Mouse (Mus musculus) embryonic facial prominence, embryonic 11.5 days (tissue): Measurements from ENCODE around the gene Pip4k2c. TPM values are rescaled to one million over a fixed set of nuclear protein-coding genes. Genes with fewer than 3 reads are reported as not detected.

Experiments
- ATAC-seq: fragments of 200-750 bp; cut with Nextera tagmentation; replicated peaks from 2 replicates; pipeline ENCODE4 v1.8.0; 2017; ENCODE audit warnings: low read depth; ENCODE audit not compliant: insufficient number of reproducible peaks, low FRiP score, low TSS enrichment
- DNase-seq: peaks from one replicate; pipeline ENCODE4 v3.0.0-alpha.2; 2015; ENCODE audit warnings: low spot score
- H3K27ac ChIP-seq: fragments of 300-500 bp; sonication (generic); replicated peaks from 2 replicates; pipeline ENCODE4 v1.5.1; 2014; ENCODE audit warnings: mild to moderate bottlenecking, low read depth, low read length, control low read depth
- H3K27me3 ChIP-seq: fragments of 300-500 bp; sonication (generic); 2 replicates; pipeline ENCODE4 v1.6.1; 2014; ENCODE audit warnings: mild to moderate bottlenecking, low read length, moderate library complexity, mixed read lengths; ENCODE audit not compliant: control insufficient read depth, insufficient read depth
- H3K36me3 ChIP-seq: fragments of 300-500 bp; sonication (generic); replicated peaks from 2 replicates; pipeline ENCODE4 v1.6.1; 2014; ENCODE audit warnings: low read depth, mild to moderate bottlenecking, low read length, moderate library complexity, mixed read lengths; ENCODE audit not compliant: control insufficient read depth, insufficient read depth
- H3K4me1 ChIP-seq: fragments of 300-500 bp; sonication (generic); 2 replicates; pipeline ENCODE4 v1.6.1; 2014; ENCODE audit warnings: low read length, mixed read lengths; ENCODE audit not compliant: control insufficient read depth, insufficient read depth
- H3K4me2 ChIP-seq: fragments of 300-500 bp; sonication (generic); 2 replicates; pipeline ENCODE4 v1.6.1; 2014; ENCODE audit warnings: low read depth, mild to moderate bottlenecking, control low read depth, low read length, moderate library complexity
- H3K4me3 ChIP-seq: fragments of 300-500 bp; sonication (generic); 2 replicates; pipeline ENCODE4 v1.5.1; 2014; ENCODE audit warnings: low read depth, low read length, control low read depth
- H3K9ac ChIP-seq: fragments of 300-500 bp; sonication (generic); replicated peaks from 2 replicates; pipeline ENCODE4 v1.6.1; 2014; ENCODE audit warnings: mild to moderate bottlenecking, control low read depth, low read length
- H3K9me3 ChIP-seq: fragments of 300-500 bp; sonication (generic); replicated peaks from 2 replicates; pipeline ENCODE4 v1.6.1; 2016; ENCODE audit warnings: mild to moderate bottlenecking, low read length, inconsistent platforms, mixed read lengths; ENCODE audit not compliant: control insufficient read depth
- WGBS: fragments of 180-500 bp; shearing (Covaris S2); extraction: QIAGEN DNeasy Blood & Tissue Kit; methylation state at CpG from one replicate; pipeline ENCODE4 v1.1.7; 2014; 5-methylcytosine and 5-hydroxymethylcytosine counted together
- polyA plus RNA-seq: library from polyadenylated mRNA; unstranded; fragments of >200 nt; fragmentation: Nextera tagmentation; extraction: Ambion mirVana; gene quantifications from 2 replicates; pipeline ENCODE4 v1.2.1, GENCODE M21; 2014

The Pip4k2c gene
- polyA plus RNA-seq, 1 experiment from 2014 or later, result 14.7 TPM

DNA sequence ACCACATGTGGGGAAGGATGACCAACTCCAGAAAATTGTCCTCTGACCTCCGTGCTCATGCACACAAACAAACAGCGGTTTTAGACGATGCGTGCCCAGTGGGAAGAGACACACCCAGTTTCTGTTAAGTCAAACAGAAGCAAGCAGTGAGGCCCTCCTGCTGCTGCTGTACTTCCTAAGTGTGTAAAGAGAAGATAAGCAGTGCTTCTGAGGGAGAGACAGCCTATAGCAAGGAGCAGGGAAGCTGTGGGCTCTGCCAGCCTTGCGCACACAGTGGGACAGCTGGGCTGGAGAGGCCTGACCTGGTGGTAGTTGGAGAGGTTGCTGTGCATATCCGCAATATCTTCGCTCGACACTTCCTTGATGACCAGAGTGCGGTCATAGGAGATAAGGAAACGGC, 6.0 kb downstream of the Pip4k2c start:
- WGBS, result 89% methylated on average over 10 of the region's 10 CpGs
- Histone ChIP-seq H3K4me2 (no peak overlapping the region), H3K27me3 (no peaks in the 10 kb centered on the region), H3K4me1 (no peaks in the 10 kb centered on the region), H3K36me3 (peaks cover 2% of the 10 kb centered on the region), H3K27ac (no peak overlapping the region), H3K9me3 (no peaks in the 10 kb centered on the region), H3K9ac (no peak overlapping the region), H3K4me3 (no peak overlapping the region)
- ATAC-seq (no peak), DNase-seq (no peak)

DNA sequence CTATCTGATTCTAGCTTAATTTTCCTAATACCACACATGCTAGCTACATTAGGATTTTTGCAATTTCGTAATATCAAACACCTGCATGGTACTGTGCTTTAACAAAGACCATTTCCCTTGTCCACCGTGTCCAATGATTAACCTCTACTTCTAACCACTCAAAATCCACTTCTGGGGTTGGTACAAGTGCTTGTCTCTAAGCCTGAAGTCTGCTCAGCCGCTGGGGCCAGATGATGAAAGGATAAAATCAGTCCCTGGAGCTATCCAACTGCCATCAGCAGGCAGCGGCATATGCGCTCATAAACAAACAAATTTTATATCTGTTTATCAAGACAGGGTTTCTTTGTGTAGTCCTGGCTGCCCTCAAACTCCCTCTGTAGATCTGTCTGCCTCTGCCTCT, 6.8 kb downstream of the Pip4k2c start:
- 91% methylated on average over 5 of the region's 5 CpGs for WGBS
- no peak overlapping the region for H3K27ac ChIP-seq

DNA sequence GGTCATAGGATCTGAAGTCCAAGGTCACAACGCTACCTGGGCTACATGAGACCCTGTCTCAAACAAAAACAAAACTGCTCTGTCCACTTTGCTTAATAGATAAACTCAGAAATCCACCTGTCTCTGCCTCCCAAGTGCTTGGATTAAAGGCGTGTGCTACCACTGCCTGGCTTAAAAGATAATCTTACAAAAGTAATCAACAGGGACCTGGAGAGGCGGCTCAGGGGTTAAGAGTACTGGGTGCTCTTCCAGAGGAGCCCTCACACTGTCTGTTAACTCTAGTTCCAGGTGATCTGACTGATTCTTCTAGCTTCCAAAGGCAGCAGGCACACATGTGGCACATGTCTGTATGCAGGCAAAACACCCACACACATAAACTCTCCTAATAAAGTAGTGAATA, 8.3 kb downstream of the Pip4k2c start:
- WGBS, result 82% methylated on average over 3 of the region's 3 CpGs
- Histone ChIP-seq H3K4me2 (no peak overlapping the region), H3K4me3 (no peak overlapping the region), H3K4me1 (no peaks in the 10 kb centered on the region), H3K27me3 (no peaks in the 10 kb centered on the region), H3K9me3 (no peaks in the 10 kb centered on the region), H3K36me3 (peaks cover 2% of the 10 kb centered on the region), H3K27ac (no peak overlapping the region), H3K9ac (no peak overlapping the region)
- DNase-seq (no peak), ATAC-seq (no peak)

More for the DNA sequence above, 6.8 kb downstream of the Pip4k2c start:
- no peak overlapping the region for H3K4me2 ChIP-seq
- no peaks in the 10 kb centered on the region for H3K4me1 ChIP-seq
- H3K27me3 ChIP-seq, result no peaks in the 10 kb centered on the region
- DNase-seq, result no peak
- H3K36me3 ChIP-seq, result peaks cover 2% of the 10 kb centered on the region
- no peak overlapping the region for H3K4me3 ChIP-seq
- ATAC-seq, result no peak
- no peak overlapping the region for H3K9ac ChIP-seq
- no peaks in the 10 kb centered on the region for H3K9me3 ChIP-seq

DNA sequence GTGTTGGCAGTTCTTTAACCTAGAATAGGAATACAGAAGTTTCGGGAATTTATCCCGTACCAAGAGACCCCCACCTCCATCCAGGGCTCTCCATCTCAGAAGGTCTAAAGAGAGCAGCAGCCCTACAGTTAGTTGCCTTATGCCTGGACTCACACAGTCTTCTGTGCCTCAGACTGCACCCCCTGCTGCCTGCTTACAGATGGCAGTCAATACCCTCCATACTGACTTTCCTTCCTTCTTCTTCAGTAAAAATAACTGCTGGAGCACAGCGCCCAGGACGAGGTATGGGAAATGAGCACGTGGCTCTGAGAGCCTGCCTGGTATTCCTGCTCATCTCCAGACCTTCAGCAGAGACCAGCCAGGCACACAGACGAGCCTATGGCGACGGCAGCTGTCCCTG, 11.1 kb downstream of the Pip4k2c start:
- WGBS, result 86% methylated on average over 8 of the region's 8 CpGs
- ATAC-seq (no peak), DNase-seq (no peak)
- H3K9ac ChIP-seq, result no peak overlapping the region
- peaks cover 1% of the 10 kb centered on the region for H3K36me3 ChIP-seq
- H3K27ac ChIP-seq, result no peak overlapping the region
- no peaks in the 10 kb centered on the region for H3K27me3 ChIP-seq
- H3K4me3 ChIP-seq, result no peak overlapping the region
- H3K4me1 ChIP-seq, result peaks cover 3% of the 10 kb centered on the region; the same call in 1 of the 2 replicates
- H3K9me3 ChIP-seq, result no peaks in the 10 kb centered on the region
- no peak overlapping the region for H3K4me2 ChIP-seq

DNA sequence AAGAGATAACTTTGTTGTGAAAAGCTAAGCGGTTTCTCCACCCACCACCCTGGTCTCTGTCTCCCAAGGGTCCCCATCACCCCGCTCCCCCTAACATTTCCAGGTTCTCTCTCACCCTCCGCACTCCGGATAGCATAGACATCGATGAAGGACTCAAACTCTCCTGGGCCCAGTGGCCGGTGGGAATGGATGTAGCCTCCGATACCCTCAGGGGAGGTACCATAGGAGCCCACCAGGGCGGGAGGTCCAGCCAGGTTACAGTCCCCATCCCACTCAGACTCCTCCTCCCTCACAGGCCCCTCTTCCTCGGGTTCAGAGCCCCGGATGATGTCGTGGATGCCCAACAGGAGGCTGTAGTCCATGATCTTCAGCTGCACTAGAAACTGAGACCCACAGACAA, 11.9 kb downstream of the Pip4k2c start:
- H3K27ac ChIP-seq, result 0 out of 2 replicates have a peak overlapping the region, but pooled peaks have one; percentile 8
- H3K9me3 ChIP-seq, result no peaks in the 10 kb centered on the region
- 84% methylated on average over 11 of the region's 11 CpGs for WGBS
- H3K4me3 ChIP-seq, result no peak overlapping the region
- no peak overlapping the region for H3K4me2 ChIP-seq
- H3K9ac ChIP-seq, result no peak overlapping the region
- no peak for ATAC-seq
- H3K36me3 ChIP-seq, result no peaks in the 10 kb centered on the region; the same call in none of the 2 replicates
- H3K4me1 ChIP-seq, result peaks cover 3% of the 10 kb centered on the region; the same call in 1 of the 2 replicates
- H3K27me3 ChIP-seq, result no peaks in the 10 kb centered on the region
- no peak for DNase-seq

DNA sequence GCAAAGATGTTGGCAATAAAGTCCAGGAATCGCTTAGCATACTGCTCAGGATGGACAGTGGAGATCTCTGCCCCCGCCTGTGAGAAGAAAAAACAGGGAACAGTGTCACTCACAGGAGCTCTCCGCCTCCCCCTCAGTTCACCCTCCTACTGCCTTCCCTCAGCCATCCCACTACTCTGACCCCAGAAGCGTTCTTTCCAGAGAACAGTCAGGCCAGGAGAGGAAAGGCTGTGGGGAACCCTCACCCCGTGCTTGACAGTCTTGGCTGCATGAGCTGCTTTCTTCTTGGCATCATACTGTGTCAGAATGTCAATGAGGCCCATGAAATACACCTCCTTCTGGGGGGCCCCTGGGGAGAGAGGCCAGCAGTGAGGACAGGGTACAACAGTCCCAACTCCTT, 12.3 kb downstream of the Pip4k2c start:
- Histone ChIP-seq H3K9me3 (no peaks in the 10 kb centered on the region), H3K27ac (0 out of 2 replicates have a peak overlapping the region, but pooled peaks have one; percentile 8), H3K4me2 (no peak overlapping the region), H3K27me3 (no peaks in the 10 kb centered on the region), H3K36me3 (no peaks in the 10 kb centered on the region; the same call in none of the 2 replicates), H3K4me1 (peaks cover 3% of the 10 kb centered on the region; the same call in 1 of the 2 replicates), H3K4me3 (no peak overlapping the region), H3K9ac (no peak overlapping the region)
- 75% methylated on average over 5 of the region's 5 CpGs for WGBS
- ATAC-seq, result no peak
- no peak for DNase-seq

DNA sequence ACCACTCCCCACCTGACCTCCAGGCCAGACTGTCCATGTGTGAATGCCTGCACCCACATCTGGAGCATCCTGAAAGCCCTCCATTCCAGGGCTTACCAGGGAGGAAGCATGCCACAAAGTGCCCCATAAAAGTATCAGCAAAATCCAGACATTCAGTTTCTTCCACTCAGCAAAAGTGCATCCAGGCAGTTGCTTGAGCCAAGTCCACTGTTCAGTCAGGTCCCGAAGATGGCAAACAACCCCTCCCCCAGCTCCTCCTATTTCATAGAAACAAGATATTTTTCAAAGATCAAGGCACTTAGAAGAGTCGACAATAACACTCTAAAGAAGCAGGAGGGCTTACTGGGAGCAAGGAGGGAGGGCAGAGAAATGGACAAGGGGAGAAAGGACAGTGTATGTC, 12.9 kb downstream of the Pip4k2c start:
- Histone ChIP-seq H3K4me2 (no peak overlapping the region), H3K4me3 (no peak overlapping the region), H3K36me3 (no peaks in the 10 kb centered on the region; the same call in none of the 2 replicates), H3K27ac (no peak overlapping the region), H3K27me3 (no peaks in the 10 kb centered on the region), H3K9me3 (no peaks in the 10 kb centered on the region), H3K9ac (no peak overlapping the region), H3K4me1 (peaks cover 3% of the 10 kb centered on the region; the same call in 1 of the 2 replicates)
- ATAC-seq (no peak), DNase-seq (no peak)
- WGBS, result 64% methylated on average over 2 of the region's 2 CpGs

DNA sequence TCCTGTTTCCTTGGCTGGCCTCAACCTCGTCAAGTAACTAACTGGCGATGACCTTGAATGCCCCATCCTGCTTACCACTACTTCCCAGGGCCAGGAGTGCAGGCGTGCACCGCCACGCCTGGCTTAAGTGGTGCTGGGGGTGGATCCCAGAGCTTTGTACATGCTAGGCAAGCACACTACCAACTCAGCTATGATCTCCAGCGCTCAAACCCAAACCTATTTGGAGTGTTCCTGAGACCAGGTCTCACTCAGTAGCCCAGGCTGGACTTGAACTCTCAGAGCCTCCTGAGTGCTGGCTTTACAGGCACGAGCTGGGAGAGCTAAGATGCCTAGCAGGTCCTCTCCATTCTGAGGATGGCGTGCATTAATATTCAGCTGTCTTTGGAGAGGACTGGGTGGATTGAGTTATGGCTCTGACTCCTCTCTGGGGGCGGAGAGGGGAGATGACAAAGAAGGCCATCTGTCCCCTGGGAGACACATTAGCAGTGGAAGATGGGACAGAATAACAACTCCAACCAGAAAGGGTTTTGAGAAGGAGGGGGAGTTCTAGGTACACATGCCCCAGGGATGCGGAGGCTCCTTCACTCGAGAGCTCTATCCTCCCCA, 13.8 kb downstream of the Pip4k2c start:
- Histone ChIP-seq H3K27me3 (no peaks in the 10 kb centered on the region), H3K9ac (no peak overlapping the region), H3K9me3 (no peaks in the 10 kb centered on the region), H3K4me3 (no peak overlapping the region), H3K27ac (no peak overlapping the region; the same call in 1 of the 2 replicates), H3K4me1 (peaks cover 3% of the 10 kb centered on the region; the same call in 1 of the 2 replicates), H3K36me3 (no peaks in the 10 kb centered on the region; the same call in none of the 2 replicates), H3K4me2 (no peak overlapping the region)
- 84% methylated on average over 11 of the region's 11 CpGs for WGBS
- ATAC-seq (no peak), DNase-seq (no peak)
